ENCODE assay signal across 26 mouse cellular contexts in the genomic region with DNA sequence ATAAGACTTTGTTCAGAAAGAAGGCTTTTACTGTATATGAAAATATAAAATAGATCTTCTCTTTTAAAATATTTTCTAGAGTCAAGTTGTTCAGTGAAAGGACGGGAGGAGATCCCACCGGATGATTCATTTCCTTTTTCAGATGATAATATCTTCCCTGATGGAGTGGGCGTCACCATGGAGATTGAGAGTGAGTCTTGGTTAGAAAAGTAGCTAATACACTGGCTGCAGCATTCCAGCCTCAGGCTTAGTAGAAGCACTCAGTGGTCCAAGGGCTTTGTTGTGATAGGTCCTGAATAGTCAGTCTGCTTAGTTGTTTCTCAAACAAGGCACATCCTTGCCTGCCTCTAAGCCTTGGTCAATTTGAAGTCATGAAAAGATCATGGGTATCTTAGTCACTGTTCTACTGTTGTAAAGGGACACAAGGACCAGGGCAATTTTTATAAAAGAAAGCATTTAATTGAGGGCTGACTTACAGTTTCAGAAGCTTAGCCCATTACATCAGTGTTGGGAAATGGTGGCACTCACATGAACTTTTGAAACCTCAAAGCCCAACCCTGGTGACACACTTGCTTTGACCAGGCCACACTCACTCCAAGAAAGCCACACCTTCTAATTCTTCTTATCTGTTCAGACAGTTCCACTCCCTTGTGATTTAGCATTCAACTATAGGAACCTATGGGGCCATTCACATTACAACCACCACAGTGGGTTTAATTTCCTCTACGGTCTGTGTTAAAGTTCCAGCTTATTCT. TPM values are rescaled to one million over a fixed set of nuclear protein-coding genes. Genes with fewer than 3 reads are reported as not detected.
A peak's percentile ranks its signal among the peaks of the same experiment; 100 is the strongest.
DNase-seq lines count a peak whose midpoint lies in the region; ATAC-seq lines count a peak whose summit lies in the region.
"Had no signal": no experiment of that assay in that cellular context is flagged by ENCODE, and none has a peak within 500 bp of the region (broad histone marks: within the 10 kb centered on the region; RNA-seq: fewer than 3 reads in every experiment).

No protein-coding gene starts in this region.

- H3K4me2 ChIP-seq in hindbrain, embryonic 13.5 days = no peak overlapping the region
- H3K4me2 ChIP-seq: forebrain, embryonic 15.5 days; heart, embryonic 13.5 days; lung, embryonic 14.5 days; neural tube, embryonic 12.5 days had no signal

- ATAC-seq in megakaryocyte-erythroid progenitor cell, adult 5-6 weeks (replicated peaks; ENCODE audit: low FRiP score, low TSS enrichment, poor library complexity, severe bottlenecking) = 0 out of 2 replicates have a peak, but pooled peaks have one; percentile 47
- no peak for ATAC-seq in activated CD4-positive, CD25-positive, alpha-beta regulatory T cell, adult 4 months
- ATAC-seq in hindbrain, embryonic 13.5 days (ENCODE audit: low FRiP score) = no peak
- ATAC-seq: forebrain, embryonic 15.5 days; hindbrain, postnatal 0 days had no signal

- no peaks in the 10 kb centered on the region for H3K4me1 ChIP-seq in hindbrain, embryonic 13.5 days (replicated peaks)
- H3K4me1 ChIP-seq: forebrain, embryonic 15.5 days; heart, embryonic 13.5 days; neural tube, embryonic 12.5 days had no signal

- intact Hi-C loops in left cerebral cortex, postnatal 25 days (cut with DNase I) = no loop called here
- intact Hi-C loops in left cerebral cortex, postnatal 10 days (cut with DNase I) = no loop called here

- no peak overlapping the region for H3K27ac ChIP-seq in hindbrain, embryonic 13.5 days
- H3K27ac ChIP-seq: forebrain, embryonic 15.5 days; heart, embryonic 13.5 days; hindbrain, postnatal 0 days; neural tube, embryonic 12.5 days had no signal

- H3K9me3 ChIP-seq in hindbrain, embryonic 13.5 days = no peaks in the 10 kb centered on the region
- H3K9me3 ChIP-seq: forebrain, embryonic 15.5 days; heart, embryonic 13.5 days; neural tube, embryonic 12.5 days had no signal

- H3K9ac ChIP-seq in hindbrain, embryonic 13.5 days = no peak overlapping the region
- H3K9ac ChIP-seq: forebrain, embryonic 15.5 days; heart, embryonic 13.5 days; lung, embryonic 14.5 days; neural tube, embryonic 12.5 days had no signal

- DNase-seq in left cerebral cortex, postnatal 25 days (ENCODE audit: low spot score in 2 of 2) = peak; percentile 16 to 41
- DNase-seq in left cerebral cortex, postnatal 10 days (ENCODE audit: extremely low spot score in 1 of 2, low spot score in 2 of 2) = no peak
- DNase-seq in 3T3-L1 (ENCODE audit: low read depth, low spot score) (peak; percentile 79), NIH3T3 (ENCODE audit: low read depth) (peak; percentile 21)
- DNase-seq: adrenal gland, postnatal 10 days; cerebellum, adult 18-20 months; heart, postnatal 4 days; kidney, adult 2 months; kidney, postnatal 36 days; left cerebral cortex, postnatal 4 days; lung, embryonic 14.5 days; lung, postnatal 4 days; thymus, adult 18-20 months had no signal

- H3K36me3 ChIP-seq in hindbrain, embryonic 13.5 days = no peaks in the 10 kb centered on the region
- H3K36me3 ChIP-seq: forebrain, embryonic 15.5 days; heart, embryonic 13.5 days; neural tube, embryonic 12.5 days had no signal

- no peak overlapping the region for H3K4me3 ChIP-seq in hindbrain, embryonic 13.5 days
- H3K4me3 ChIP-seq: forebrain, embryonic 15.5 days; heart, embryonic 13.5 days; neural tube, embryonic 12.5 days had no signal

- no peaks in the 10 kb centered on the region for H3K27me3 ChIP-seq in hindbrain, embryonic 13.5 days
- H3K27me3 ChIP-seq: forebrain, embryonic 15.5 days; heart, embryonic 13.5 days; neural tube, embryonic 12.5 days had no signal

- WGBS in hindbrain, embryonic 13.5 days = 70% methylated on average over 4 of the region's 4 CpGs

RNA-seq across cellular contexts. Expression of a gene that starts 8.1 kb away (rescaled TPM):
- total RNA-seq in left cerebral cortex, postnatal 25 days (2021) = not detected
- not detected for total RNA-seq in left cerebral cortex, postnatal 10 days (2021)
- total RNA-seq in megakaryocyte-erythroid progenitor cell, adult 5-6 weeks (2014; fragmentation: Nextera tagmentation) = not detected in 2 replicates
- total RNA-seq in megakaryocyte-erythroid progenitor cell, adult 5-6 weeks (2017) = 0.05 and 0.27 TPM in 2 replicates
- polyA plus RNA-seq in activated CD4-positive, CD25-positive, alpha-beta regulatory T cell, adult 4 months (2017; shearing (Covaris generic)) = 1 to 10 TPM in 1 of 2 experiments, under 1 TPM in 1; 0.57 to 1.1 TPM
- not detected in 2 replicates for polyA plus RNA-seq in hindbrain, embryonic 13.5 days (2015; fragmentation: Nextera tagmentation; extraction: Ambion mirVana)
- total RNA-seq: ES-E14; gastrocnemius, adult 8-10 months; hindbrain, postnatal 0 days; midbrain, postnatal 0 days had no signal
- polyA plus RNA-seq: embryonic facial prominence, embryonic 11.5 days; forebrain, embryonic 15.5 days; hindbrain, postnatal 0 days; liver, adult 2 months; midbrain, postnatal 0 days; neural tube, embryonic 12.5 days; small intestine, adult 2 months had no signal

Comparison
In these comparisons a context has a peak if more than half of its experiments do, and no peak if none do; other contexts are left out.
1. DNase-seq: peak in left cerebral cortex, postnatal 25 days (2 of 2), 3T3-L1 (single experiment) and NIH3T3 (single experiment); none in left cerebral cortex, postnatal 10 days (0 of 2).